Mouse (Mus musculus): ENCODE measurements at regions not wholly inside any gene's neighbourhood (a gene's known extent, or its start where the extent isn't known, plus 50 kb on each side); places are given as distances from the start of the nearest gene placed in this dataset.

- DNase-seq: no peak
These were observed 223.0 kb downstream of the Opa1 start for GRCm38 (mm10) chr16:29802085-29802484.

- no peak for DNase-seq
These were observed 223.5 kb downstream of the Opa1 start for GRCm38 (mm10) chr16:29802603-29803002.

- no peak for DNase-seq
These were observed 228.7 kb downstream of the Opa1 start for GRCm38 (mm10) chr16:29807859-29808258.

- DNase-seq: no peak
These were observed 229.7 kb downstream of the Opa1 start for GRCm38 (mm10) chr16:29808851-29809250.

DNA sequence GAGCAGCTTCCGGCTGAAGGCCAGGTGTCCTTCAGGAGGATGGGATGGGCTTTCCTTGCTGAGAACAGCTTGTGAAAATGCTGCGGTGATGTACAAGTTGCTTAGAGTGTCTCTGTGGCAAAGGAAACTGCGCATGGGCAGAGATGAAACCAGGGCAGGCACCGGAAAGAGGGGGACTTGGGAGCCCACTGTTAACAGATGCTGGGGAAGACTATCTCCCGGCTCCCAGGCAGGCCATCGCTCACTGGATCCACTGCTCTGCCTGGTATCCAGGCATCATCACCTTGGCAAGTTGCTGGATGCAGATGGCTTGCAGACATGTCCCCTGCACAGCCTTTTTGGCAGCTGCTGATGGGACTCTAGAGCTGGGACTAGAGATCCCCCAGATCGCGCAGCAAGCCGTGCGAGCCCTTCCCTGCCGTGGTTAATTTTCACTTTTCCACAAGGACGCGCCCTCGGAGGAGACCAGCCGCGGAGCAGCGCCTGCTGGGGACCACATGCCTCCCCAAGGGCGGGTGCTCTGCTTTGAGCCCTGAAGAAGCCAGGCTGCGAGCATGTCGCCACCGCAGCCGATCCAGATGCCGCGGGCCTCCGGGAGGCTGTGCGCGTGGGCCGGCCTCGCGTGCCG, 234.4 kb downstream of the Opa1 start:
- DNase-seq: peak; percentile 53

- peak; percentile 56 for DNase-seq
These were observed 234.9 kb downstream of the Opa1 start for GRCm38 (mm10) chr16:29814039-29814438.

DNA sequence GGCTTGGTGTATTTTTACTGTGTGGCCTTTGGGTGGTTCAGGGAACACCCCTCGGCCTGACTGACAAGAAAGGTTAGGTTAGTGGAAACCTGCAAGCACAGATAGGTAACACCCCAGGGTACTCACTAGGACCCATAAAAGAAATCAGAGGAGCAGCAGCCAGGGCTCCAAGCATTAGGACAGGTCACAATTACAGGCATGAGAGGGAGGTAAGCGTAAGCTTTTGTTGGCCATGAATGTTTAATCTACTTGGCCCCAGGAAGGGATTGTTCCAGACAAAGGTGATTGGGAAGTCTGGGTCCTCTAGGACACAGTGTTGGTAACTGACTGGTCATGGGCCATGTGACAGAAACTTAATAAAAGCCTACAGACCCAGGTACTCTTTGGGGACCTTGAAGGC, 235.5 kb downstream of the Opa1 start:
- DNase-seq: no peak

- no peak for DNase-seq
These were observed 236.1 kb downstream of the Opa1 start for GRCm38 (mm10) chr16:29815200-29815599.

- DNase-seq: no peak
These were observed 236.7 kb downstream of the Opa1 start for GRCm38 (mm10) chr16:29815632-29816337.

DNA sequence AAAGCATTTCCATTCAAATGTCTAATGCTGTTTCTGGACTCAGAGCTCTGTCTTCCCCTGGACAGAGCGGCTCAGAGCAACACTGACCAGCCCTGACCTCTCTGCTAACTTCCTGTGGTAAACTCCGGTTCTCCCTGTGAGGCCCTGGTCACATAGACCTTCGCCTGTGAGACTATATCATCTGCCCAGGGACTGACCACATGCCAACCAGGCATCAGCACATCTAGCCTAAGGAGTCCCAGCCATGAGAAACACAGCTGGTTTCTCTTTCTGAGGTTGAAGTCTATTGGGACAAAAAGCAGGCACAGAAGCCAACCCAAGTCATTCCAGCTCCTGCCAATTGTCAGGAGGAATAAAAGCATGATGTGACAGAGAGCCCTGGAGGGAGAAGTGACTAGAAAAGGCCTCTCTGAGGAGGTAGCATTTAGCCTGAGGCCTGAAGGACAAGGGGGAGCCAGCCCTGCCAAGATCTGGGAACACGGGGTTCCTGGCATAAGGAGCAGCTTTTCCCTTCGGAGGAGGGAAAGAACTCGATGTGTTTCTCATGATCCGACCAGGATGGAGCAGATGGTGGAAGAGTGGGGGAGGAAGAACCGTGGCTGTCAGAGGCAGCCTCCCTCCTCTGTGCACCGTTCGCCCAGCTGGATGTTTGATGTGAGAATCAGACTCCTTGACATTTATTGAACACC, 237.7 kb downstream of the Opa1 start:
- peak; percentile 74 for DNase-seq

GRCm38 (mm10) chr16:29818807-29819440, 239.8 kb downstream of the Opa1 start:
- no peak for DNase-seq

GRCm38 (mm10) chr16:29820704-29821103, 241.6 kb downstream of the Opa1 start:
- no peak for DNase-seq

- DNase-seq: no peak
These were observed 242.1 kb upstream of the Hes1 start for GRCm38 (mm10) chr16:29822110-29822509.

GRCm38 (mm10) chr16:29822843-29823401, 241.3 kb upstream of the Hes1 start:
- DNase-seq: no peak

- DNase-seq: peak; percentile 43
These were observed 237.3 kb upstream of the Hes1 start for GRCm38 (mm10) chr16:29826927-29827326.

GRCm38 (mm10) chr16:29827776-29828175, 236.4 kb upstream of the Hes1 start:
- DNase-seq: no peak

GRCm38 (mm10) chr16:29829457-29829856, 234.7 kb upstream of the Hes1 start:
- no peak for DNase-seq

DNA sequence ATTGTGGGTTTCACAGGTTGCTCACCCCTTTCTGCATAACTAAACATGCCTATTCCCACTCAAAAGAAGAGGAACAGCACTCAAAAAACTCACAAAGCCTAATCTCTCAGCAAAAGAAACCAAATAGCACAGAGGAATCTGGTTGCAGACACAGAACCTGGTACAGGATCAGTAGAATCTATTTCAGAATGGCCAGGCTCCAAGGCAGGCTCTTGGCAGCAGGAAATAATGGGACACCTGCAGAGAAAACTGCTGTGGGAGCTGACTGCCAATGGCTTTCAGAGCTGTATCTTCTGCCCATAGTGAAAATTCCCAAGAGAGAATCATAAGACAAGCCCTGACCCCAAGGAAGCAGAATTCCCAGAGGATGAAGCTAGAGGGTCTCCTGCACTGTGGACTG, 234.1 kb upstream of the Hes1 start:
- peak; percentile 69 for DNase-seq

- DNase-seq: no peak
These were observed 230.9 kb upstream of the Hes1 start for GRCm38 (mm10) chr16:29833298-29833697.

DNA sequence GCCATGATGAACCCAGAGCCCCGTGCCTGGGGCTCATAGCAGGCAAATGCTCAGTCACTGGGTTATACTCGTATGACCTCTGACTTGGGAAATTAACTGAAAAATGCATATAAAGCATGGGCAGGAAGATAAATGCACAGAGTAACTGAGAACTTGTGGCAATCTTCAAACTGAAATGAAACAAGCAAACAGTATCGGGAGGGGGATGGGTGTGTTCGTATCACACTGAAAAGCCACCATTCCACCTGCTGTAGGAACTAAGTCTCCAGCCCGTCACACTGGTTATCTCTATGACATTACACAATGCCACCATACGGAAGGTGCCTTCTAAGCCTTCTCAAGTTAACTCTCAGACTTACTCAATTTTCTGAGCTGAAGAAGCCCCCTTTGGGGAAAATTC, 230.3 kb upstream of the Hes1 start:
- no peak for DNase-seq

- no peak for DNase-seq
These were observed 229.5 kb upstream of the Hes1 start for GRCm38 (mm10) chr16:29834669-29835068.

GRCm38 (mm10) chr16:29837025-29837629, 227.1 kb upstream of the Hes1 start:
- no peak for DNase-seq

DNA sequence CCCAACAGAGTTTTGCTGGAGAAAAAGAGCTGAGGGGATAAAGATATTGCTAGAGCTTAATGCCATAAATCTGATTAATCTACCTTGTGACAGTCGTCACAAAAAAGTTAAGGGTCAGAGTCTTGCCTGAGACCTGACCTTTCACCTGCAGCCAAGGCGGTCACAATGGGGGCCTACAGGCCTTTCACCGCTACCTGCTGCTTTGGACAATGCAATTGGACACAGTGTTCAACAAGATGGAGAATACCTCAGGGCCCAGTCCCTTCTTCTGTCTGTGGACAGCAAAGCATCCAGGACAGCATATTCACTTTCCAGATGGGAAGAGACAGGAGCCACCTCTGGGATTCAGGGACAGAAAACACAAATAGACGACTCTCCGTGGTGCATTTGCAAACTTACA, 226.3 kb upstream of the Hes1 start:
- no peak for DNase-seq
